Comparison of ENCODE assay signal across 9 mouse cellular contexts in genomic region chr7:44974383-44975116, GRCm38 (mm10). TPM values are rescaled to one million over a fixed set of nuclear protein-coding genes. Genes with fewer than 3 reads are reported as not detected.
A peak's percentile ranks its signal among the peaks of the same experiment; 100 is the strongest.
DNase-seq lines count a peak whose midpoint lies in the region; ATAC-seq and TF ChIP-seq lines count a peak whose summit lies in the region.
"Had no signal": no experiment of that assay in that cellular context is flagged by ENCODE, and none has a peak within 500 bp of the region (broad histone marks: within the 10 kb centered on the region; RNA-seq: fewer than 3 reads in every experiment).

Cpt1c (minus strand) TSS chr7:44974851.

- peak within 1 kb of the TSS; percentile 82 for H3K27ac ChIP-seq in hindbrain, postnatal 0 days

- no peaks in the 10 kb centered on the region for H3K27me3 ChIP-seq in hindbrain, postnatal 0 days (ENCODE audit: insufficient read depth, low read length)

- peaks cover 17% of the 10 kb centered on the region; the same call in 1 of the 2 replicates for H3K4me1 ChIP-seq in hindbrain, postnatal 0 days (ENCODE audit: insufficient read depth, low read length)

- H3K4me3 ChIP-seq in hindbrain, postnatal 0 days (ENCODE audit: low read length): peak within 1 kb of the TSS; percentile 43

- peak within 1 kb of the TSS; percentile 65 for H3K4me2 ChIP-seq in hindbrain, postnatal 0 days (ENCODE audit: low read depth, low read length)

- peak within 1 kb of the TSS; percentile 47 for H3K9ac ChIP-seq in hindbrain, postnatal 0 days (replicated peaks; ENCODE audit: low read length)

- no peaks in the 10 kb centered on the region for H3K9me3 ChIP-seq in hindbrain, postnatal 0 days (ENCODE audit: low read length)

- peak; percentile 20; the same call in 1 of the 2 replicates for TF ChIP-seq CTCF in hindbrain, postnatal 0 days (IDR thresholded peaks at IDR 0.05; ENCODE audit: low read depth)

- 2% methylated on average over 22 of the region's 22 CpGs for WGBS in hindbrain, postnatal 0 days

- peak; percentile 50 for ATAC-seq in hindbrain, postnatal 0 days
- no peak for ATAC-seq in monocyte, adult 5-6 weeks (replicated peaks; ENCODE audit: insufficient number of reproducible peaks, low FRiP score, low TSS enrichment, poor library complexity, severe bottlenecking)

- peaks cover 28% of the 10 kb centered on the region for H3K36me3 ChIP-seq in hindbrain, postnatal 0 days (ENCODE audit: insufficient read depth, low read length)

- peak; percentile 85 for DNase-seq in adrenal gland, postnatal 10 days
- DNase-seq in embryo, embryonic 11 days: peak; percentile 92
- peak; percentile 84 for DNase-seq in gastrocnemius, postnatal 10 days
- peak; percentile 95 for DNase-seq in hindbrain, postnatal 0 days (ENCODE audit: low spot score)
- peak; percentile 81 to 84 for DNase-seq in left cerebral cortex, adult 8-10 months (ENCODE audit: low spot score in 2 of 2)
- peak; percentile 82 to 85 for DNase-seq in lung, postnatal 4 days
- peak; percentile 92 for DNase-seq in right cerebral cortex, postnatal 14 days

RNA-seq across cellular contexts. Expression of gene Cpt1c, which starts in this region (rescaled TPM):
- 10 to 100 TPM in 1 of 2 experiments, 1 to 10 TPM in 1; 9.8 to 15.3 TPM for total RNA-seq in adrenal gland, postnatal 10 days (2021)
- total RNA-seq in gastrocnemius, postnatal 10 days (2021): 1 to 10 TPM; 4.4 to 5.7 TPM
- 99.4 and 105 TPM in 2 replicates for total RNA-seq in hindbrain, postnatal 0 days (2014; rRNA removed)
- polyA plus RNA-seq in hindbrain, postnatal 0 days (2015; fragmentation: Nextera tagmentation; extraction: Ambion mirVana): 48.7 and 50.7 TPM in 2 replicates
- total RNA-seq in left cerebral cortex, adult 8-10 months (2022): 100 to 1,000 TPM in 1 of 4 experiments, 10 to 100 TPM in 3; 95.5 to 101 (median 98.3) TPM
- not detected in 3 replicates for total RNA-seq in monocyte, adult 5-6 weeks (2017)
- total RNA-seq: neutrophil, adult 5-6 weeks had no signal
